Mouse (Mus musculus): ENCODE measurements around the gene Cux2. TPM values are rescaled to one million over a fixed set of nuclear protein-coding genes. Genes with fewer than 3 reads are reported as not detected.

Cux2 gene
- total and polyA plus RNA-seq, 3 experiments = 1.4 to 3.5 TPM; not detected in 1

DNA sequence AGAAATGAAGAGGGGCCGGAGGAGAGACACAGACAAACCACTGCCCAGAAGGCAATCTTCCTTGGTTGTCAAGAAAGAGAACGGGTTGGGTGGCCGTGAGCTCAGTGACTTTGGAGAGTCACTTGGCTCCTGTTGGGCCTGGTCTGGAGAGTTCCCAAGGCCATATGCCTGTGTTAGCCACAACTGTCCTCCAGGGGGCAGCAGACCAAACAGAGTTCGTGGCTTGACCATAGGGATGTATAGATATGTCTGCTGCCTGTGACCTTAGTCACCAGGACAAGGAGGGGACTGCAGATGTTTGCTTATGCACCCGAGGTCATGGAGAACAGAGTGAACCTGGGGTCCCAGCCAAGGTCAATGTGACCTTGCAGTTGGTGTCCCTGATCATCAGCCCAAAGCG is 104.1 kb downstream of the Cux2 start:
- Histone ChIP-seq H3K9me3 (replicated peaks; ENCODE audit: insufficient read depth, low read length) (no peaks in the 10 kb centered on the region), H3K4me3 (ENCODE audit: control insufficient read depth in 1 of 2, insufficient read depth in 1 of 2, low read depth in 2 of 2, low read length in 2 of 2) (no peak overlapping the region), H3K36me3 (ENCODE audit: control insufficient read depth in 1 of 2, insufficient read depth in 2 of 2, low read length in 2 of 2) (no peaks in the 10 kb centered on the region), H3K9ac (ENCODE audit: control insufficient read depth, low read depth, low read length, poor library complexity, severe bottlenecking) (no peak overlapping the region), H3K27me3 (ENCODE audit: control insufficient read depth in 1 of 2, insufficient read depth in 2 of 2, low read length in 2 of 2) (no peaks in the 10 kb centered on the region), H3K27ac (ENCODE audit: control insufficient read depth, low read depth, low read length) (no peak overlapping the region), H3K4me1 (ENCODE audit: control insufficient read depth in 1 of 2, insufficient read depth in 2 of 2, low read length in 2 of 2) (no peaks in the 10 kb centered on the region), H3K79me2 (ENCODE audit: control insufficient read depth, insufficient read depth, low read length, poor library complexity) (no peaks in the 10 kb centered on the region)
- TF ChIP-seq SMC3 (IDR thresholded peaks at IDR 0.05; ENCODE audit: low read depth, low read length) (peak; percentile 77), TBP (IDR thresholded peaks at IDR 0.05; ENCODE audit: low read depth, low read length) (no peak), RAD21 (IDR thresholded peaks at IDR 0.05; ENCODE audit: low read depth, low read length) (peak; percentile 39), MYC (IDR thresholded peaks at IDR 0.05; ENCODE audit: low read depth, low read length) (0 out of 2 replicates have a peak, but pooled peaks have one; percentile 30), ZC3H11A (IDR thresholded peaks at IDR 0.05; ENCODE audit: low read depth, low read length) (no peak), CTCF (IDR thresholded peaks at IDR 0.05 in 2 of 3, conservative IDR thresholded peaks at IDR 0.05 in 1 of 3; ENCODE audit: control insufficient read depth in 1 of 3, insufficient read depth in 1 of 3, low read depth in 2 of 3, low read length in 3 of 3, poor library complexity in 1 of 3, severe bottlenecking in 1 of 3) (peak; percentile 80 to 84 (median 82))
- DNase-seq (ENCODE audit: low read depth, low spot score) = peak; percentile 46

DNA sequence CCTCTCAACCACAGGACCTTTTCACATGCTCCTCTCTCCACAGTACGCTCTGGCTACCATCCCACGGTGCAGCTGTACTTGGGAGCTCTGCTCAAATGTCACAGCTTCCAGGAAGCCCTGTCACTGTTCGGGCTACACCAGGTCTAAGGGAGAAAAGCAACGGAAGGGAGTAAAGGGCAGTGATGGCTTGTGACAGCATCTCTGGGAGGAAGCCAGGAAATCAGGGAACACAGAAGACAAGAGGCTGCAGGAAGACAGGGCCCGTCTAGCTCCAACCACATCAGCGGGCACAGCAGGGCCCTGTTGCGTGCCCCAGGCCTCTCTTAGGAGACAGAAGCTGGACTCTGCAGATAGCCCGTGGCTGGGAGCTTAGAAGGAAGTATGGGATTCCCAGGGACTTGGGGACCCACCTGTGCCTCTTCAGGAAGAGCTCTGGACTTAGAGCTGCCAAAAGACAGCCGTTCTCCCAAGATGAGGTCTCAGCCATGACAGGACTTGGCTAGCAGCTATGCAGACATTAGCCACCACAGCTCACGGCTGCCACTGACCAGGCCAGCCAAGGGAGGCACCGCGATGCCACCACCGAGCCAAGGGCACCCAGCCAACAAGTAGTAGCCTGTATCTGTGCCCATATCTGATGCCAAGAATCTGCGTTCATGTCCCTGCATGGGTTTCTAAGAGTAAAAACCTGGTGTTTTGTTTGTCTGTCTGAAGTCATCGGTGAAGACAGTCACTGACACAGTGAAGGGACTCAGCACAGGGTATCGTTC is 105.7 kb downstream of the Cux2 start:
- H3K27me3 ChIP-seq (ENCODE audit: control insufficient read depth in 1 of 2, insufficient read depth in 2 of 2, low read length in 2 of 2) = no peaks in the 10 kb centered on the region
- H3K36me3 ChIP-seq (ENCODE audit: control insufficient read depth in 1 of 2, insufficient read depth in 2 of 2, low read length in 2 of 2) = no peaks in the 10 kb centered on the region
- no peaks in the 10 kb centered on the region for H3K79me2 ChIP-seq (ENCODE audit: control insufficient read depth, insufficient read depth, low read length, poor library complexity)
- H3K9ac ChIP-seq (ENCODE audit: control insufficient read depth, low read depth, low read length, poor library complexity, severe bottlenecking) = no peak overlapping the region
- TF ChIP-seq ZC3H11A (IDR thresholded peaks at IDR 0.05; ENCODE audit: low read depth, low read length) = no peak
- TF ChIP-seq POLR2AphosphoS2 (IDR thresholded peaks at IDR 0.05; ENCODE audit: low read length) = no peak
- no peak for TF ChIP-seq ZMIZ1 (IDR thresholded peaks at IDR 0.05; ENCODE audit: low read depth, low read length)
- TF ChIP-seq POLR2A (IDR thresholded peaks at IDR 0.05; ENCODE audit: control insufficient read depth in 1 of 2, insufficient read depth in 1 of 2, low read depth in 1 of 2, low read length in 2 of 2, poor library complexity in 1 of 2) = no peak
- no peak for TF ChIP-seq MAFK (IDR thresholded peaks at IDR 0.05; ENCODE audit: borderline replicate concordance, low read depth, low read length)
- no peak for TF ChIP-seq NRF1 (IDR thresholded peaks at IDR 0.05; ENCODE audit: insufficient read depth, low read depth, low read length, poor library complexity, severe bottlenecking)
- TF ChIP-seq EP300 (IDR thresholded peaks at IDR 0.05; ENCODE audit: low read depth in 1 of 2, low read length in 2 of 2) = no peak
- TF ChIP-seq POLR2AphosphoS5 (IDR thresholded peaks at IDR 0.05; ENCODE audit: borderline replicate concordance, low read depth, low read length) = no peak
- no peak for TF ChIP-seq KAT2A (conservative IDR thresholded peaks at IDR 0.05; ENCODE audit: low read depth, low read length)
- no peak for TF ChIP-seq MAX (IDR thresholded peaks at IDR 0.05; ENCODE audit: low read length)
- TF ChIP-seq TCF12 (IDR thresholded peaks at IDR 0.05; ENCODE audit: low read depth, low read length) = no peak
- no peak for TF ChIP-seq NELFE (IDR thresholded peaks at IDR 0.05; ENCODE audit: low read depth, low read length)
- TF ChIP-seq CTCF (IDR thresholded peaks at IDR 0.05 in 2 of 3, conservative IDR thresholded peaks at IDR 0.05 in 1 of 3; ENCODE audit: control insufficient read depth in 1 of 3, insufficient read depth in 1 of 3, low read depth in 2 of 3, low read length in 3 of 3, poor library complexity in 1 of 3, severe bottlenecking in 1 of 3) = no peak
- no peak for TF ChIP-seq JUND (IDR thresholded peaks at IDR 0.05; ENCODE audit: low read depth, low read length)
- no peak overlapping the region for H3K4me3 ChIP-seq (ENCODE audit: control insufficient read depth in 1 of 2, insufficient read depth in 1 of 2, low read depth in 2 of 2, low read length in 2 of 2)
- DNase-seq (ENCODE audit: low read depth, low spot score) = no peak
- no peaks in the 10 kb centered on the region for H3K4me1 ChIP-seq (ENCODE audit: control insufficient read depth in 1 of 2, insufficient read depth in 2 of 2, low read length in 2 of 2)
- H3K27ac ChIP-seq (ENCODE audit: control insufficient read depth, low read depth, low read length) = no peak overlapping the region
- H3K9me3 ChIP-seq (replicated peaks; ENCODE audit: insufficient read depth, low read length) = no peaks in the 10 kb centered on the region
